Mouse (Mus musculus) CH12F3 (cell line): ENCODE measurements around the gene Ifit3b.
"Not testable (repeated sequence)": the region's sequence is repeated elsewhere in the genome, so short reads cannot be mapped to it uniquely, and the experiment has no call there.

Experiments
- in situ Hi-C: fragments of 300-500 bp; cut with MboI; formaldehyde crosslinking; loops from 2 replicates; pipeline ENCODE4 v1.14.3; 2020; ENCODE audit warnings: low sequenced_read_pairs

Gene Ifit3b

DNA sequence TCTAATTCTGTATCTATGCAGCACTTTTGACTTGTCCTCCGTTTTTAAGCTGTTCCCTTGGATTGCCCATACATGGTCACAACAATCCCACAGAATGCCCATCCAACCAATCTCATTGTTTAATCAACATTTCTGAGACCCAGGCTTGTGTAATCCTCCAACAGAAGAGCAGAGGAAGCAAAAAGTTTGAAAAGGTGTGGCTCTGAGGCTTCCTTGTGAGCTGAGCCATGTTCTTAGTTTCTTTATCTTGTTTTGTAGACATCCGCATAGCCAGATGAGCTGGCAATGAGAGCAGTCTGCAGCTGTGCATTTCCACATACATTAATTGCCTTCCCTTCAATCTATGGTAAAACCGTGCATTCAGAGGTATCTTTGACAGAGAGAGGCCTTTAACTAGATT is 2.3 kb upstream of the Ifit3b start:
- in situ Hi-C loops = no loop called here

DNA sequence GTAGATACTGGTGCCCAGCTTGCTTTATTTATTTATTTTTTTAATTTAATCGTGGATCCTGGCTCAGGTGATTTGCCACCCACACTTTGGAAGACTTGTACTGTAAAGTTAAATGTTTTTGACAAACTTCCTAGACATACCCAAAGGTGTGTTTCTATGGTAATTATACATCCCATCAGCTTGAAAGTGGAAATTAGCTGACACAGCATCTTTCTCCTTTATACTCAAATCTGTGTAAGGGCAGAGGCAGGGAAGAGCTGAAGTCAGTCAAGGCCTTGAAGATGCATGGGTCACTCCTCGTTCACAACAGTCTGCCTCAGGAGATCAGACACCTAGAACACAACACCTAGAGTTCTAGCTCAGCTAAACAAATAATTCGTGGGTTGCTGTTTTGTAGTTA is 2.3 kb downstream of the Ifit3b start:
- in situ Hi-C loops = not testable (repeated sequence)

DNA sequence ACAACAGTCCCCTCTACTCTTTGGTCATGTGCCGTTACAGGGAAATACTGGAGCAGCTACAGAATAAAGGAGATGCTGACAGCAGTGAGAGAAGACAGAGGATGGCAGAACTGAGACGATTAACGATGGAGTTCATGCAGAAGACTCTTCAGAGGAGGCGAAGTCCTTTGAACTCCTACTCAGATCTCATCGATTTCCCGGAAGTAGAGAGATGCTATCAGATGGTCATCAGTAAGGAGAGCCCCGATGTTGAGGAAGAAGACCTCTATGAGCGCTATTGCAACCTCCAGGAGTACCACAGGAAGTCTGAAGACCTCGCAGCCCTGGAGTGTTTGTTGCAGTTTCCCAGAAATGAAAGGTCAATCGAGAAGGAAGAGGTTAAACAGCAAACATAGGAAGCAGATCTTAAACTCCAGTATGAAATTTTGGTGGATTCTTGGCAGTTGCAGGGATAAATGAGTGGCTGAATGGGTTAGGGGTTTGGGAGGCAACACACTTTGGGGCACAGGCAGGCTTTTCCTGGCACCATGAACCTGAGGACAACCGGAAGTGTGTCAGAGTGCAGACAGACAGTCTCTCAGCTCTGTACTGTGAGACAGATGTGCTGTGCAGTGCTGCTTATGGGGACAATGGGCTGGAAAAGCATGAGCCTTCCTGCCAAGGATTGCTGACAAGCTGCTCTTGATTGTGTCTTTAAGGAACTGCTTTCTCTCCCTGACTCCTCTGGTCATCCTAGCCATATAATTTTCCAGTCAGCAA is 4.7 kb downstream of the Ifit3b start:
- in situ Hi-C loops = not testable (repeated sequence)

DNA sequence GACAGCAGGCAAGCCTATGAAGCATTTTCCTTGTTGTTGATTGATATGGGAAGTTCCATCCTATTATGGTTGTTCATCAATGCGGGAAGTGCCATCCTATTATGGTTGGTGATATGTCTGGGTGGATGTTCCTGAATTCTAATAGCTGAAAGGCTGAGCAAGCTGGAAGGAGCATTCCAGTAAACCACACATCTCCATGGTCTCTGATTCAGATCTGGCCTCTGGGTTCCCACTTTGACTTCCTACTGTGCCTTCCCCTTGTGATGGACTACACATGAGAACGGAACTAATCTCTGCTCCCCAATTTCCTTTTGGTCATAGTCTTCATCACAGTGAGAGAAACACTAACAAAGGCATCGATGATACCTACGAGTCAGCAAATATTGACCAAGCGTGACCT is 13.1 kb downstream of the Ifit3b start:
- in situ Hi-C loops = no loop called here

DNA sequence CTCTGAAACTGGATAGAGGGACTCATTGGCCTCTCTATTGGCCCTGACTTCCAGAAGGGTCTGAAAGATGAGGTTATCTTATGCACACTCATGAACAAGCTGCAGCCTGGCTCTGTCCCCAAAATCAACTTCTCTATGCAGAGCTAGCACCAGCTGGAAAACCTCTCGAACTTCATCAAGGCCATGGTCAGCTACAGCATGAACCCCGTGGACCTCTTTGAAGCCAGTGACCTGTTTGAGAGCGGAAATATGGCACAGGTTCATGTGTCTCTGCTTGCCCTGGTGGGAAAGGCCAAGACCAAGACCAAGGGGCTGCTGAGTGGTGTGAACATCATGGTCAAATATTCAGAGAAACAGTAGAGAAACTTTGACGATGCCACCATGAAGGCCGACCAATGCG is 16.0 kb downstream of the Ifit3b start:
- in situ Hi-C loops = no loop called here

DNA sequence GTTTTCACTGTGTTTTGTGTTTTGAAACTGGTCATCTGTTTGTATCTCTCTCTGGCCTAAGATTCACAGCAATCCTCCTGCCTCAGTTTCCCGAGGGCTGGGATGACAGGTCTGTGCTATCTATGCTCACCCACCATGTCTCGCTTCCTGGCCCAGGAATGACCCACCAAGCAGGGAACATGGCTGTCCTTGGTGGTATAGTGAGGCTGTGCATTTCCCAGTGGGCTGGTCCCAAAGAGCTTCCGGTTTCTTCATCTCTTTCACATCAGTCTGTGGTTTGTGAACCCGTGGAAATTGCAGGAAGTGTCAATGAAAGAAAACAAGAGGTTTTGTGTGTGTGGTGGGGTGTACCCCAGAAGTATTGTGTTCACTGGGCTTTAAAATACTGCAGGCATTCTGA is 16.9 kb downstream of the Ifit3b start:
- in situ Hi-C loops = no loop called here

DNA sequence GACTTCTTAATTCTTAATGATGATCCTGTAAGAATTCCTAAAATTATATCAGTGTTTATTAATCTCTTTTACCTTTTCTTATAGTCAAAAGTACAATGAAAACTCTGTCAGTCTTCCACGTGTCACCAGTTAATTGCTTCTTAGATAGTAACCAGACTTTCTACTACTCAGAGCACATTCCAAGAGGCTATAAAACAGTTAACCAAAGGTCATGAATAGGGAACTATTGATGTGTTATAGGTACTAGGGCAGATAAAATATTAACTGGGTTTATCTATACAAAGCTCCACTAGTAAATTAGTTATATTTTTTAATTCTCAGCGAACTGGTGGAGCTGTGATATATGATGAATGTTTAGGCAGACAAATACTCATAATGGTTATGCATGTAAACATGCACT is 19.7 kb downstream of the Ifit3b start:
- in situ Hi-C loops = no loop called here

DNA sequence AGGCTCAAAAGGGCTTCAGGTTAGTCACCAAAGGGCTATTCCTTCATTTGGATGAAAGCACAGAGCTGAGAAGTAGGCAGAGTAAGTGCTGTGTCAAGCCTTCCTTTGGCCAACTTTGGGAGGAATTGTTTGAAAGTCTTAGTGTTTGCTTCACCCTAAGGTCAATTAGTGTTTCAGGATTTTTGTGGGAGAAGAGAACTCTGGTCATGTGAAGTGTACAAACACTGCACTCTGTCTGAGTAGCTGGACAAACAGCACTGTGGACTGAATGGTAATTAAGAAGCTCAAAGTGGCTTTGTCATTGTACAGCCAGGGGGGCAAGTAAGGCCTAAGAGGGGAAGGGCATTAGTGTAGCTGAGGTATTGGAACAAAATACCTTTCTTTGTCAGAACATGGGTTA is 23.7 kb downstream of the Ifit3b start:
- in situ Hi-C loops = no loop called here

DNA sequence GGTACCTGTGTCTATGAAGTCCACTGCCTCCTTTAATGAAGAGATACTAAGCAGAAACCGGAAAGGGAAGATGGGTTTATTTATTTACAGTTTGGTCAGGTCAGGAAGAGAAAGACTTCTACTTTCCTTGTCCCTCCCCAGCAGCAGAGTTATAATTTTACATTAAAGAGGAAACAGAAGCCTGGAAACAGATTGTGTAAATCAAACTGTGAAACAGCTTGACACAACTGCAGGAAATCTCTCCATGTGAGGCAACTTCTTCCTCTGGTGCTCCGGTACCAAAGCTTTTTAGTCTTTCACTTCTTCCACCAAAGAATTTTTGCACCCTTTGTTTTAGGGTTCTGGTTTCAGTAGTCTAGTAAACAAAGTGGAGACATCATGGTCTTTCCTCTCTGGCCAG is 25.7 kb downstream of the Ifit3b start:
- in situ Hi-C loops = no loop called here

DNA sequence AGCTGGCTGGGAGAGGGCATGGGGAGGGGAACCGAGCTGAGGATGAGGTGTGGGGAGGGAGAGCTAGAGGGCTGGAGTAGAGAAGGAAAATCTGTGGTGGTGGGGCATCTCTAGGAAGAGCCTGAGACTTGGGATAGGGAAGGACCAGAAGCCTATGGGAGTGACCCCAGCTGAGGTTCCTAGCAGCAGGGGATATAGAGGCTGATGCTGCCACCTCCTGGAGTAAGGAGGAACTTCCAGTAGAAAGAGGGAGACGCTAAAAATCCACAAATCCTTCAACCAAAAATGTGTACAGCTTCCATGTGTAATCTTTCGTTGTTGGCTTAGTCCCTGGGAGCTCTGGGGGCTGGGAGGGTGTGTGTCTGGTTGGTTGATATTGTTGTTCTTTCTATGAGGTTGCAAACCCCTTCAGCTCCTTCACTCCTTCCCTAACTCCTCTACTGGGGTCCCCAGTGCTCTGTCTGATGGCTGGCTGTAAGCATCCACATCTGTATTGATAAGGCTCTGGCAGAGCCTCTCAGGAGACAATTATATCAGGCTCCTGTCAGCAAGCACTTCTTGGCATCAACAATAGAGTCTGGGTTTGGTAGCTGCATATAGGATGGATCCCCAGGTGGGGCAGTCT is 29.3 kb downstream of the Ifit3b start:
- in situ Hi-C loops = no loop called here

DNA sequence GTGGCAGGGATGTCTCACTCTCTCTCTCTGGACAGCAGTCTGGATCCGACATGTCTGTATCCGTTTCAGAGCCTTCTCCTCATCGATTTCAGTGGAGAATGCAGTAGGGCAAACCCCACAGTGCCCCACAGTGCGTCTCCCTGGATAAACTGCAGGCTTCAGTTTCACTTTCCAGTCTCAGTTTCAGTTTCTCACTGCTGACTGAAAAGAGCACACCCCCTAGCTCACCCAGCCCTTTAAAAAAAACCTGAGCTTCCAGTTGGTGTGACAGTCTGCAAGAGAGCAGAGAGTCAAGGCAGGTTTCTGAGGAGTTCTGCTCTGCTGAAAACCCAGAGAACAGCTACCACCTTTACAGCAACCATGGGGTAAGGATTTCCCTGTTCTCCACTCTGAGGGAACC is 32.9 kb downstream of the Ifit3b start, which contains the start of the genes Ifit1bl2 and Ifit1:
Gene Ifit1bl2, minus strand, starts transcription at position 121 of the 400 bp plus-strand sequence.
Gene Ifit1, plus strand, starts transcription at position 249 of the 400 bp plus-strand sequence.
- in situ Hi-C loops = no loop called here

DNA sequence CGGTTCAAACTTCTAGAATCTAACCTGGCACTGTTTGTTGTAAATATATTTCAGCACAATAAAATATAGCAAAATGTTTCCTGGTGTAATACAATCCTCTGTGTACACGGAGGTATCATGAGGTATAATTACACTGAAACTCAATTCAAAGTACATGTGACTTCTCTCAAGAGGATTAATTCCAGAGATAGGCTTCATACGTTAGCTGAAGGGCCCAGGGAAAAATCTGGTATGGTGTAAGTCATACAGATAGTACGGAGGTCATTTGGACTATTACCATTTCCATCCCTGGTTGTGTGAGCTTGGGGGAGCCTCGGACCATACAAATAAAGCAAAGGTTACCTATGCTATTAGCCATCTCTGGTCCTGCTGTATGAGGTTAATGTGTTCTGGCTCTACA is 34.8 kb downstream of the Ifit3b start:
- in situ Hi-C loops = no loop called here

DNA sequence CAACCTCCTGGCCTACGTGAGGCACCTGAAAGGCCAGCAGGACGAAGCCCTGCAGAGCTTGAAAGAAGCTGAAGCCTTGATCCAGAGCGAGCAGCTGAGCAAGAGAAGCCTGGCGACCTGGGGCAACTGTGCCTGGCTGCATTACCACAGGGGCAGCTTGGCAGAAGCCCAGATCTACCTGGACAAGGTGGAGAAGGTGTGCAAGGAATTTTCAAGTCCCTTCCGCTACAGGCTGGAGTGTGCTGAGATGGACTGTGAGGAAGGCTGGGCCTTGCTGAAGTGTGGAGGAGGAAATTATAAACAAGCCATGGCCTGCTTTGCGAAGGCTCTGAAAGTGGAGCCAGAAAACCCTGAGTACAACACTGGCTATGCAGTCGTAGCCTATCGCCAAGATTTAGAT is 39.9 kb downstream of the Ifit3b start:
- in situ Hi-C loops = not testable (repeated sequence)

DNA sequence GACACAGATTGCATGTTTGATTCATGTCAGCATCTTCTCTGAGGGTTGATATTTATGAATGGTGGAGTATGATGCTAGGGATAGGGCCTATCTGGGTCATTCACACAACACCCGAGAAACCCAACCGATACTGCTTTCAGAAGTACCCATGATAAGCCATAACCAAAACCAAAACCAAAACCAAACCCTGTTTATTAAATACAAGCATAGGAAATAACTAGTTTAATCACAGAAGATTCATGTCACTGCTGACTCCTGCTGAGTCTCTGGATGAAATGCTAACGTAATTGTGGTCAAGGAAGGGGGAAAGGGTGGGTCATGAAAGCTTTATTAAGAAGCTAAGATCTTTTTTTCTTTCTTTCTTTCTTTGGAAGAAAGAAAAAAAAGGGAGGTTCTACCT is 42.5 kb downstream of the Ifit3b start:
- in situ Hi-C loops = loop anchor here (25.0 kb wide), 1 partner anchor 313 kb away; no protein-coding TSS in a partner anchor

DNA sequence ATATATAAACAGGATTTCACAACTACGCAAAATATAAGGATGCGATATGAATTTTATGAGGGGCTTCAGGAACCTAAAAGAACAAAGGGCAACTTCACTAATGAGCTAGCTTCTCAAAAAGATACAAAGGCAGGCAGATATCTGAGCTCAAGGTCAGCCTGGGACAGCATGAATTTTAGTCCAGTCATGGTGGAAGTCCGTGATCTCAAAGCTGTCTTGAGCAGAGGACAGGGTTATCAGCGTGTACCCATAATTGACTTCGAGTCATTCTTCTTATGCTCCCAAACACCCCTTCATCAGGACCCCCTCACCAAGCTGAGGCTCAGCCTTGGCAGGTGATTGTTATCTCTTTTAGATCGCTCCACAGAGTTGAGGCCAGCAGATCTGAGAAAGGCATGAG is 43.2 kb downstream of the Ifit3b start:
- in situ Hi-C loops = loop anchor here (25.0 kb wide), 1 partner anchor 314 kb away; no protein-coding TSS in a partner anchor

DNA sequence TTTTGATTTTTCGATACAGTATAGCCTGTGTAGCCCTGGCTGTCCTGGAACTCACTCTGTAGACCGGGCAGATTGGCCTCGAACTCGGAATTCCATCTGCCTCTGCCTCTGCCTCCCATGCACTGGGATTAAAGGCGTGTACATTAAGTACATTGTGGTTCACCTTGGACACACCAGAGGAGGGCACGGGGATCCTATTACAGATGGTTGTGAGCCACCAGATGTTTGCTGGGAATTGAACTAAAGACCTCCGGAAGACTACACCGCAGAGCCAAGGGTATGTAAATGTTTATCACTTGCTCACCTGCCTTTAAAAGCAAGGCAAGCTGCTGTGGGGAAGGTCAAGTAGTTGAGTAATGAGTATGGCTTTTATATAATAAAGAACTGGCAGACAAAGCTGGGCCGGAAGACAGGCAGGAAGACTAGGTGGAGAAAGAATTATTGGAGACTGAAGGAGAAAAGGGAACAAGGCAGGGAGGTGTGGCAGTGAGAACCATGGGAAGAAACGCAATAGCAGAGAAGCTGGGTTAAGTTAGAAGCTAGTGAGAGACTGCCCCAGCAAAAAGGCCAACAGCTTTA is 47.5 kb downstream of the Ifit3b start:
- in situ Hi-C loops = loop anchor here (25.0 kb wide), 1 partner anchor 318 kb away; no protein-coding TSS in a partner anchor

DNA sequence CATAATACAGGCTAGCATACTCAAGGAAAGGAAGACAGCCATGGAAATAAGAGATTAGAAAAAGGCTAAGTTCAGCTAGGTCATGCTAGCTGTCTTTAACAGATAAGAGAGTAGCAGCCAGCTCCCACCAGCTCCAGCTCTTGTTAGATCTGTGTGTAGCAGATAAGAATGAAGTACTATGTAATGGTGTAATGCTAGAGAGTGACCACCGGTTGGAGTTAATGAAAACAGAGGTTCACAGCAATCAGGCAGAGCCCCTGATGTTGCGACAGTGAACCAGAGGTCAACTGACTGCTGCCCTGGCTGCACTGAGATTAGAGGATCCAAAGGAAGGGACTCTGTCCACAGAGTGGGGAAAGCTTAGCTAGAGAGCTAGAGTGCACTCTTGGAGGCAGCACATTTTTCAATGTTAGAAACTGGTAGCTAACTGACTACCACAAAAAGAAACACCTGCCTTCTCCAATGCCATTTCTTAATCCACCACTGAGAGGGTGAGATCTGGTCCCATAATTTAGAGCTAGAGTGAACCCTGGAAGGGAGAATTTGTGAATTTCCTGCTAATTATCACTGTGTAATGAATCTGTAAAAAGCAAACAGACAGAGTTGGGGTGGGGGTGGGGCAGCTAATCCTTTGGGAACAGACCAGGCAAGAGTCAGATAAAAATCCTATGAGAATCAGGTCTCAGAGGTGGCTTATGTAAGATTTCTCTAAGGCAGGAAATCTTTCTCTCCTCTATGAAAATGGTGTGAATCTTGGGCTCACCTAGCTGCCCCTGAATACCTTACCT is 48.9 kb downstream of the Ifit3b start:
- in situ Hi-C loops = loop anchor here (25.0 kb wide), 1 partner anchor 319 kb away; no protein-coding TSS in a partner anchor

DNA sequence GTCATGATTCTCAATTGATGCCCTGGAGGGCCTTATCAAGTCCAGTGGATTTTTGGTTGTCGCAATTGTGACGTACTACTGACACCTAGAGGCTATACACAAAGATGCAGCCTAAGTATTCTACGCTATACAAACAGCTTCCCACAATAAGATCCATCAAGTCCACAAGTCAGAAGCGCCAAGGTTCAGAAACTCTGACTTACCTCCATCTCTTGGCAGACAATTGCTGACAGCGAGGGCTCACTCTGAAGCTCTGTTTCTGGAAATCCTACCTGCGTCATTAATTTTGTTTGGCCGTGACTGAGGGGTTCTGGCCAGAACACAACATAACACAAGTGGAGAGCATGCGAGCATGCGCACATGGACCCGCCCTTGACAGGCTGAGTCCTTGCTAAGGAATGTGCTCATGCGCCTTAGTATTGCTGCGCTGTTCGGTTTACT is 54.3 kb downstream of the Ifit3b start:
- in situ Hi-C loops = loop anchor here (25.0 kb wide), 1 partner anchor 325 kb away; no protein-coding TSS in a partner anchor

DNA sequence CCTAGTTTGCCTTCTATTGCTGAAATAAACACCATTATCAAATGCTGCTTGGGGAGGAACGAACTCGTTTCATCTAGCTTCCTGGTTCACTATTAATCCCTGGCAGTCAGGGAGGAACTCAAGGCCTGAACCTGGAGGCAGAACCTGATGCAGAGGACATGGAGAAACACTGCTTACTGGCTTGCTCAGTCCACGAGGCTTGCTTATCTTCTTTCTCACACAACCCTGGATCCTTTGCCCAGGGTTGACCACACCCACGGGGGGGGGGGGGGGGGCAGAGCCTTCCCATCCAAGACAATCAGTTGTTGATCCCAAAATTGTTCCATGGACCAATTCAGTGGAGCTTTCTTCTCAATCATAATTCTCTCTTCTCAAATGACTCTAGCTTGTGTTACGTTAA is 55.0 kb downstream of the Ifit3b start:
- in situ Hi-C loops = loop anchor here (25.0 kb wide), 1 partner anchor 325 kb away; no protein-coding TSS in a partner anchor
